ENCODE assay signal across 16 mouse cellular contexts in the genomic region with DNA sequence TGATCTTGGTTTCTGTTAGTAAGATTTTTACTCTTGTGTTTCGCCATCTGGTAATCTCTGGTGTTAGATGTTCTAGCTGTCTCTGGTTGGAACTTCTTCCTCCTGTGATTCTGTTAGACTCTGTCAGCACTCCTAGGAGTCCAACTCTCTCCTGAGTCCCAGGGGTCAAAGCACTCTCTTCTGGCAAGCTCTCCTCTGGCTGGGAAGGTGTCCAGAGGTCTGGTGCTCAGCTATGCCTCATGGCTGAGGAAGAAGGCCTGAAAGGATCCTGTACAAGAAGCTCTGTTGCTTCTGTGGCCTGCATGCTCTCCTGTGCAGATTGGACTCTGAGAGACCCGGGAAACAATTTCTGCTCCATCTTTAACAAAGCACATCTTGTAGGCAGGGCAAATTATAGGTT.
DNase-seq lines count a peak whose midpoint lies in the region; ATAC-seq lines count a peak whose summit lies in the region.
"Had no signal": no experiment of that assay in that cellular context is flagged by ENCODE, and none has a peak within 500 bp of the region (broad histone marks: within the 10 kb centered on the region; RNA-seq: fewer than 3 reads in every experiment).

No protein-coding gene starts in this region.

- peak; percentile 13 to 47 for DNase-seq in cerebellum, postnatal 10 days
- peak; percentile 3 to 14 for DNase-seq in heart, postnatal 10 days
- no peak for DNase-seq in heart, adult 9 months (ENCODE audit: low spot score in 2 of 2)
- peak; percentile 71 for DNase-seq in kidney, adult 9 months
- no peak for DNase-seq in kidney, postnatal 4 days
- DNase-seq in yolk sac, embryonic 10.5 days (ENCODE audit: low spot score): no peak
- DNase-seq: adrenal gland, postnatal 25 days; cerebellum, adult 18-20 months; gastrocnemius, postnatal 14 days; lung, postnatal 36 days; right cerebral cortex, postnatal 4 days; thymus, adult 2 months; thymus, postnatal 36 days had no signal

- intact Hi-C loops in heart, postnatal 10 days (cut with DNase I): no loop called here

- no peak for ATAC-seq in cerebellum, adult (ENCODE audit: insufficient number of reproducible peaks, low FRiP score, low TSS enrichment)
- ATAC-seq: forebrain, embryonic 16.5 days; Patski had no signal

Comparison
In these comparisons a context has a peak if more than half of its experiments do, and no peak if none do; other contexts are left out.
1. DNase-seq: peak in cerebellum, postnatal 10 days (2 of 2), heart, postnatal 10 days (2 of 2) and kidney, adult 9 months (single experiment); none in heart, adult 9 months (0 of 2), kidney, postnatal 4 days (0 of 2) and yolk sac, embryonic 10.5 days (single experiment).